Mouse (Mus musculus) ES-Bruce4 (cell line): ENCODE data around the gene Cnga1.

Source experiments
- CTCF ChIP-seq: IDR thresholded peaks from one replicate; pipeline ENCODE4 v1.8.1; 2011; ENCODE audit warnings: low read depth, low read length
- POLR2A ChIP-seq: IDR thresholded peaks from one replicate; pipeline ENCODE4 v1.8.1; 2011; ENCODE audit warnings: low read length; ENCODE audit not compliant: insufficient read depth

DNA sequence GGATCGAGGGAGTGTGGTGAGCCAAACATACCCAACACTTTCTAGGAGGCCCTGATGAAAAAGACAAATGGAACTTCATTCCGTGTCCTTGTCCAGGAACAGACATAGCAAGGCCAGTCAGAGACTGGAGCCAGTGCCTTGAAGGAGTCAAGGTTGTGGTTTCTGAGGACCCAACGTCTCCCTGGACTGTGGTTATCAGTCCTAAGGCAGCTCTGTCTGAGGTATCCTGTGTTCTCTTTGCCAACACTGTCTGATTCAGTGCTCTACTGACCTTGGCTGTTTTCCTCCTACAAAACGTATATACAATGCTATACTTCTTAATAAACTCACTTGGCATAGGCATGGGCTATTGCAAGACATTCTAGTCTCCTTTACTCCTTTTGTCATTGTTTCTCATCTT lies 26.7 kb downstream of the Cnga1 start:
- TF ChIP-seq CTCF (no peak), POLR2A (no peak)
